Mouse (Mus musculus) megakaryocyte, adult 5-6 weeks (primary cell): ENCODE measurements around the gene 9530053A07Rik. TPM values are rescaled to one million over a fixed set of nuclear protein-coding genes. Genes with fewer than 3 reads are reported as not detected.
A peak's percentile ranks its signal among the peaks of the same experiment; 100 is the strongest.

Experiments used
- ATAC-seq: 2 replicates; pipeline ENCODE4 v1.8.0; 2016; ENCODE audit warnings: mild to moderate bottlenecking, inconsistent platforms; ENCODE audit not compliant: poor library complexity, severe bottlenecking
- total RNA-seq, 2 experiments: library from RNA; stranded (forward) in 1 of 2; stranded (reverse) in 1 of 2; fragments of 153-499, 151-499 nt in 1 of 2; fragments of 221-1000, 200-1000 nt in 1 of 2; gene quantifications; 2 replicates each; pipeline versions ENCODE4 v1.2.3 to v1.2.4; 2015 to 2017

The 9530053A07Rik gene
- total RNA-seq, 2 experiments from 2014 or later, result not detected

DNA sequence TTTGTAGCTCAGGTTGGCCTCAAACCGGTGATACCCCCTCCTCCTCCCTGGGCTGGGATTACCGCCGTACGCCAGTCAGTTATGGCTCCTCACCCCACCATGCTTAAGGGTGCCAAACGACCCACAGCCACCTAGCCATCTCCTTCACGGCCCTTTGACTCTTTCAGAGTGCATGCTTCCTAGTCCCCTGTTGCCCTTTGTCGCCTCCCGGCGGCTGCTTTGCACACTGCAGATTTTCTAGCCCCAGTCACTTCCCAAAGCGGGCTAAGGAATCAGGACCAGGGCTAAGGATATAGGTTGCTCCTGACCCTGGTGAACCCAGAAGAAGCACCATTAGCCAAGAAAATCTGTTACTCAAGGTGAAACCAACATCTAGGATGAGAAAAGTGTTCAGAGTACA is 84.9 kb downstream of the 9530053A07Rik start:
- ATAC-seq, result peak; percentile 74

Other genes with a start within 250 kb of the 9530053A07Rik start
- gene Zfp974, start 200.0 kb upstream of the 9530053A07Rik start, total RNA-seq (2015), result 4.1 and 4.6 TPM in 2 replicates
- 4.2 and 5.8 TPM in 2 replicates for gene Zfp974, start 200.0 kb upstream of the 9530053A07Rik start, total RNA-seq (2017)
- gene Zfp780b, start 150.3 kb upstream of the 9530053A07Rik start, total RNA-seq (2015), result 13.1 and 15.9 TPM in 2 replicates
- gene Zfp780b, start 150.3 kb upstream of the 9530053A07Rik start, total RNA-seq (2017), result 10.6 and 14.1 TPM in 2 replicates
- gene Zfp850, start 115.4 kb upstream of the 9530053A07Rik start, total RNA-seq (2015), result 2.5 and 2.7 TPM in 2 replicates
- 2.8 and 4.5 TPM in 2 replicates for gene Zfp850, start 115.4 kb upstream of the 9530053A07Rik start, total RNA-seq (2017)
- 103 and 114 TPM in 2 replicates for gene Psmc4, start 79.4 kb upstream of the 9530053A07Rik start, total RNA-seq (2015)
- gene Psmc4, start 79.4 kb upstream of the 9530053A07Rik start, total RNA-seq (2017), result 107 and 110 TPM in 2 replicates
- not detected in 2 replicates for gene Fcgbp, start 58.2 kb upstream of the 9530053A07Rik start, total RNA-seq (2015)
- gene Fcgbp, start 58.2 kb upstream of the 9530053A07Rik start, total RNA-seq (2017), result not detected in 2 replicates
- gene Fbl, start 40.2 kb downstream of the 9530053A07Rik start, total RNA-seq (2015), result 75.0 and 75.5 TPM in 2 replicates
- 85.1 and 88.7 TPM in 2 replicates for gene Fbl, start 40.2 kb downstream of the 9530053A07Rik start, total RNA-seq (2017)
- 3.0 and 3.5 TPM in 2 replicates for gene Dyrk1b, start 50.0 kb downstream of the 9530053A07Rik start, total RNA-seq (2015)
- 2.7 and 5.3 TPM in 2 replicates for gene Dyrk1b, start 50.0 kb downstream of the 9530053A07Rik start, total RNA-seq (2017)
- 0.68 and 1.1 TPM in 2 replicates for gene Eid2, start 138.4 kb downstream of the 9530053A07Rik start, total RNA-seq (2015)
- 0.40 and 0.57 TPM in 2 replicates for gene Eid2, start 138.4 kb downstream of the 9530053A07Rik start, total RNA-seq (2017)
- 3.6 and 5.8 TPM in 2 replicates for gene Eid2b, start 148.3 kb downstream of the 9530053A07Rik start, total RNA-seq (2015)
- gene Eid2b, start 148.3 kb downstream of the 9530053A07Rik start, total RNA-seq (2017), result 2.9 and 3.0 TPM in 2 replicates
- not detected in 2 replicates for gene Selenov, start 161.7 kb downstream of the 9530053A07Rik start, total RNA-seq (2015)
- gene Selenov, start 161.7 kb downstream of the 9530053A07Rik start, total RNA-seq (2017), result not detected in 2 replicates
- gene Dll3, start 172.8 kb downstream of the 9530053A07Rik start, total RNA-seq (2015), result not detected in 2 replicates
- not detected in 2 replicates for gene Dll3, start 172.8 kb downstream of the 9530053A07Rik start, total RNA-seq (2017)
- gene Timm50, start 182.6 kb downstream of the 9530053A07Rik start, total RNA-seq (2015), result 19.5 and 26.2 TPM in 2 replicates
- 19.7 and 22.1 TPM in 2 replicates for gene Timm50, start 182.6 kb downstream of the 9530053A07Rik start, total RNA-seq (2017)
- 47.1 and 56.8 TPM in 2 replicates for gene Supt5, start 209.3 kb downstream of the 9530053A07Rik start, total RNA-seq (2015)
- gene Supt5, start 209.3 kb downstream of the 9530053A07Rik start, total RNA-seq (2017), result 61.2 and 67.5 TPM in 2 replicates
- gene Rps16, start 221.2 kb downstream of the 9530053A07Rik start, total RNA-seq (2015), result 2,258 and 2,353 TPM in 2 replicates
- 250 and 448 TPM in 2 replicates for gene Rps16, start 221.2 kb downstream of the 9530053A07Rik start, total RNA-seq (2017)
- gene Plekhg2, start 243.1 kb downstream of the 9530053A07Rik start, total RNA-seq (2015), result 11.5 and 15.2 TPM in 2 replicates
- 6.1 and 6.3 TPM in 2 replicates for gene Plekhg2, start 243.1 kb downstream of the 9530053A07Rik start, total RNA-seq (2017)